Mouse (Mus musculus) CD4-positive, CD25-positive, alpha-beta regulatory T cell, adult 2 months (primary cell): Measurements from ENCODE around the gene Wdr26.

ENCODE experiments used
- DNase-seq: peaks from one replicate; pipeline ENCODE4 v3.0.0-alpha.2; 2012; ENCODE audit warnings: low read depth, low spot score

Wdr26 gene

DNA sequence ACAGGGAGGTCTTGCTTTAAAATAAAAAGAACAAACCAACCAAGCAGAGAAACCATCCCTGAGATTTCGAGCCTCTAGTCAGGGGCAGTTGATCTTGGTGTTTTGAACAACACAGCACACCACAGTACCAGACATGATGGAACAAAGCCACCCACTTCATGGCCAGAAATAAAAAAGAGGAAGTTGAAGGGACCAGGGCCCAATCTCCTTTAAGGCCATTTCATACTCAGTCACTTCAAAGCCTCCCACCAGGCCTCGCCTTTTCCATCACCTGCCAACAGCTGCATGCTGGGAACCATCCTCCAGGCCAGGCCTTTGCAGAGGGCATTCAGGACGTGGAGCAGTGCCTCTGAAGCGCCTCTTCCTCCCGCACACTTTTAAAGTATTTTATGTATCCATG, 25.5 kb upstream of the Wdr26 start:
- DNase-seq = no peak

- DNase-seq = peak; percentile 64
These were observed 22.7 kb upstream of the Wdr26 start for GRCm38 (mm10) chr1:181234326-181235035.

- DNase-seq = no peak
These were observed 21.9 kb upstream of the Wdr26 start for GRCm38 (mm10) chr1:181233734-181234133.

DNA sequence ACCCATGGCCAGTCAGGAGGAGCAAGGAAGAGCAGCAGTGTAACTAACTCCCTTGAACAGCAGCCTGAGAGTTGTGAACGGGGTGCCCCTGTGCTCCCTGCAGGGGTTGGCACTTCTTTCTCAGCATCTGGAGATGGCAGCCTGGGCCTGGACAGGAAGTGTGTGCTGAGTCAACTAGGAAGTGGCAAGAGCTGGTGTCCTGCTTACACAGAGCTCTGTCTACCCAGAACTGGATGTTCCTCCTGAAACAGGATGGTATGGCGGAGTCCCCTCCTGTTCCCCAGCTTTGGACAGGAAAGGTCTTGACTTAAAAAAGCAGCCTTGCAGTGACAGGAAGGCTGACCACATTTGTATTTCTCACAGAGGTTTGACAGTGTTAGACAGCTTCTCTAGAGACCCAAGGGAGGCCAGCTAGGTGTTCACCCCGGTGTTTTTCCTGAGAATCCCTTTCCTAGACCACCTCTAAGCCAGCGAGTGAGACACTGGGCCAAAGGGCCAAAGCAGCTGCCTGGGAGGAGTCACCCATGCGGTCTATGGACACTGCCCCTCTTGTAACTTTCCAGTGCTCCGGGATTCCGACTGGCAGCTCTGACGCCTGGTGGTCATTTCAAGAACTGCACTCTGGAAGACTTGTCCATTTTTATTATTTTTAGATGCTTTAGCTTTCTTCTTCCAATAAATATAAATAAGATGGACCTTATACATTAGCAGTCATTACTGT, 20.7 kb upstream of the Wdr26 start:
- DNase-seq = peak; percentile 83

GRCm38 (mm10) chr1:181231821-181232220, 20.0 kb upstream of the Wdr26 start:
- no peak for DNase-seq

DNA sequence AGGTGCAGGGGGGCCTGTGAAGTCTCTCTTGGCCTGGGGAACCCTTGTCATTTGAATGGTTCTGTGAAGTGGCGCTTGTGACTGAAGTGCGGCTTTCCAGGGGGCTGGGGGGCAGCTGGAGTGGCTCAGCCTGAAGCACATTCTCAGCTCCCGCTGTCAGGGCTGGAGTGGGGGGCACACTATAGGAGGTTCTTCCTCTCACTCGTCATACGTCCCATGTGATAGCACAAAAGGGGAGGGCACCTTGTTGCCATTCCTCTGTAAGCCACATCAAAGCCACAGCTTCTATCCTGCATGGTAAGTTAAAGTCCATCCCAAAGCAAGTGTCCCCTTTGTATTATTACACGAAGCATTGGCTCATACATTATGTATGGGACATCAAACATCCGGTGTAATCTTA, 19.5 kb upstream of the Wdr26 start:
- DNase-seq = peak; percentile 46

GRCm38 (mm10) chr1:181230731-181231148, 18.9 kb upstream of the Wdr26 start:
- peak; percentile 74 for DNase-seq

DNA sequence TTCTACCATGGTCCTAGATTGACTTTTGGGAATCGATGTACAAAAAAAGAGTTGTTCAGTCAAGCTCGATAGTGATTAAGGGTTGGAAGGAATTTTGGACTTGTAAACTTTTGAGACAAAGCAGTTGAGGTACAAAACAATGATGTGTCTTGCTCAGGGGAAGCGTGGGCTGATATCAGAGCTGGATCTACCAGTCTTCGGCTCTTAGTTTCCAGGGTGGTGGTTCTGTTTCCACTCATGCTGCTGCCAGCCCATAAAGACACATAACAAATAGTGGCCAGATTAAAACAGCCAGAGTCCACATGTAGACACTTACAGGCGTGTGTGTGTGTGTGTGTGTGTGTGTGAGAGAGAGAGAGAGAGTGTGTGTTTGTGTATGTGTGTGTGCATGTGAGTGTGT, 17.2 kb upstream of the Wdr26 start:
- DNase-seq = peak; percentile 73

DNA sequence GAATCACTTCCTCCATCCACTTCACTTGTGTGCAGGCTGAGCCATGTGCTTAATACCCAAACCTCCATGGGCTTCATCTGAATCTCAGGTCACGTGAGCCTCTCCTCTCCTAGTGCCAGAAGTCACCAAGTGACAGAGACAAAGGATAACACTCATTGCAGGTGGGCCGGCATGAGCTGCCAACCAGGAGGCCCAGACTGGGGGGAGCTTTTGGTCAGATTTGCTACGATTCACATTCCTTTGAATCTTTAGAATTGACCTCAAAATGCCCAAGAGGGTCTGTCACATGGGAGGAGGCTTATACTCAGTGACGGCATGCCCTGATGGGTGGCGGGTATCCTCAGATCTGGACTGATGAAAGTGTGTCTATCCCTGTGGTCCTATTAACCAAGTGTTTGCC, 16.8 kb upstream of the Wdr26 start:
- peak; percentile 16 for DNase-seq

DNA sequence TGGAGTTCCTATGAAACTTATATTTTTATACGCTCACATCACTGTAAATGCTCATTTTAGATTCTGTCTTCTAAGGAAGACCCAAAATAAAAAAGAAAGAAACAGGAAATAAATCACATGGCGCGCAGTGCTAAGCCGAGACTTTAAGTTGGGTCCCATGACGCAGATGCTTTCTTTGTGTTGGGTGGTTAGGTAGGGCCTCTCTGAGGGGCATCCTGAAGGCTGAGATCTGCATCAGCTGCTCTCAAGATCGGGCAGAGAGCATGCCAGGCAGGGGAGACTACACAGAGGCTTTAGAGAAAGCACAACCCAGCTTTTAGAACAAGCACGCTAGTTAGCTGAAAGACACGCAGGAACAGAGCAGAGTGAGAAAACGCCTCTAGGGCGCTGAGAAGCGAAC, 16.0 kb upstream of the Wdr26 start:
- peak; percentile 85 for DNase-seq

- peak; percentile 69 for DNase-seq
These were observed 15.0 kb upstream of the Wdr26 start for GRCm38 (mm10) chr1:181226850-181227249.

DNA sequence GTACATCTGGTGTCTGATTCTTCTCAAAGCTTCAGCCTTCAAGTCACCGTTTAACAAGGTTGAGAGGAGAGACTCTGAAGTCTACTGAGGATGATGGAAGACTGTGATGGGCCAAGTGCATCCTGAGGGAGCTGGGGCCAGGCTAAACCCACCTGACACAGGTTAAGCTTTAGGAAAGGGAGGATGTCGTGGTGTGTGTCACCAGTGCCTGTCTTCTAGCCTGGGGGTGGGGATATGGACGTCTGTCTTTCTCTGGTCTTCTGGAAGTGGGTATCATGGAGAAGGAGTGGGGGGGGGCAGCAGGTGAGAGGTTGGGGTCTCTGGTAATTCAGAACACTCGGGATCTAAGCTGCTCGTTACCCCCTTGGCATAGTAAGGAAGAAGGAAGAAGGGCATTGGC, 13.5 kb upstream of the Wdr26 start:
- no peak for DNase-seq

DNA sequence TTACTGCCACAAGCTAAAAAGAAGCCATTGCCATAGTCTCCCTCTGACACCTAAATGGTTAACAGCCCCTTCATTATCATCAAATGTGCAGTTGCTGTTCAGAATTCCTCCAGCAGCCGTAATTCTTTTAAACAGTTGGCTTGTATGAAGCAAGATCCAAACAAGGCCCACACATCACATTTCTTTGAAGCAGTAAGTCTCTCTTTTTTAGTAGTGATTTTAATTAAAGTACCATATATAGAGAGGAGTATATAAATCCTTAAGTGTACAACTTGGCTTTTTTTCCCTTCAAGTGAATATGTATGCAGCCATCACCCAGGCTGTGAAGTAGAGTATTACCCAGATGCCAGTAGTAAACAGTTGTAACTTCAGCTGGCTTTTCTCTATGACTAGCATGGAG, 10.2 kb upstream of the Wdr26 start:
- no peak for DNase-seq

- DNase-seq = no peak
These were observed 4.5 kb upstream of the Wdr26 start for GRCm38 (mm10) chr1:181216315-181216714.

DNA sequence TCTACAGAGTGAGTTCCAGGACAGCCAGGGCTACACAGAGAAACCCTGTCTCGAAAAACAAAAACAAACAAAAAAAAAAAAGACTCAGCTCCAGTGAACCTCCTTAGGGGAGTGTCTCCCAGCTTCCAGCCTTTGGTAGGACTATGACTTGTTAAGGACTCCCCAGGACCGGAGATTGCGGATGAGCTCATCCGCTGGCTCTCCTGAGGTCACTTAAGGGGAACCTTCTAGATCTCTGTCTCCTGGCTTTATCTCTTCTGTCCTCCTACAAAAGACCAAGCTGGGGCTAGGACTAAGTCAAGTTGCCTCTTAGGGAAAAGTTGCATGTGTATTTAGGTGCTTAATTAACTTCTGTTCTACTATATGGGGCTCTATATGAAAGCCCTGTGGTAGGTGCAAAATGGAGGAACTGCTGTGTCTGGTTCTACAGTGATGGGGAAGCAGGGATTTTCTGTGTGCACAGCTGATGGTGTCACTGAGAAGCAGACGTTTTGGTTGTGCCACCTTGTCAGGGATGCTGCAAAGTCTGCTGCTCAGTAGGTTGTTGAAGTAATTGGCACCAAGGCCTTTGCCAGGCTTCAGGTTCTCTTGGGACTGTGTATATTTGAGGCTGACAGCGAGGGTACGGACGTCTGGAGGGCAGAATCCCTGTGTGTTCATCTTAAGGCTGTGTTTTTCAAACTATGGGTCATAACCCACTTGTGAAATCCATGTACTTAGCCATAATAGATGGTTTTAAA, 2.7 kb upstream of the Wdr26 start:
- DNase-seq = no peak

DNA sequence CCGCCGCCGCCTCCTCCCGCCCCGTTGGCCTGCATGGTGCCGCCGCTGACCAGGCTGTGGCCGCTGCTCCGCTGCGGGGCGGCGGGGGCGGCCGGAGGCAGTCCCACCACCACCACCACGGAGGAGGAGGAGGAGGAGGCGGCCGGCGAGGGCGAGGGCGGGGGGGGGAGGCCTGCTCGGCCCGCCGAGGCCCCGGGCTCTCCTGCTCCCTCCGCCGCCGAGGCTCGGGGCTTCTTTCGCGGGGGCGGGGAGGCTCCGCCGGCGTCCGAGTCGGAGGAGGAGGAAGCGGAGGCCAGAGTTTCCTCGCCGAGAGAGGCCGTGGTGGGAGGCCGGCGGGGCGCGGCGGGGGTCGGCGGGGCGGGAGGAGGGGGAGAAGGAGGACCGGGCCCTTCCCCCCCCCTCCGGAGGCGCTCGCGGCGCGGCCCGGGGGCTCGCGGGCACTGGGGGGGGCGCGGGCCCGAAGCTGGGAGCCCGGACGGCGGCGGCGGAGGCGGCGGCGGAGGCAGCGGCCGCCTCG, 340 bp downstream of the Wdr26 start:
- peak; percentile 59 for DNase-seq

GRCm38 (mm10) chr1:181210601-181211402, 999 bp downstream of the Wdr26 start:
- peak; percentile 55 for DNase-seq

GRCm38 (mm10) chr1:181210147-181210546, 1.7 kb downstream of the Wdr26 start:
- DNase-seq = no peak

- no peak for DNase-seq
These were observed 12.4 kb downstream of the Wdr26 start for GRCm38 (mm10) chr1:181199446-181199845.

- DNase-seq = no peak
These were observed 22.9 kb downstream of the Wdr26 start for GRCm38 (mm10) chr1:181188925-181189324.

DNA sequence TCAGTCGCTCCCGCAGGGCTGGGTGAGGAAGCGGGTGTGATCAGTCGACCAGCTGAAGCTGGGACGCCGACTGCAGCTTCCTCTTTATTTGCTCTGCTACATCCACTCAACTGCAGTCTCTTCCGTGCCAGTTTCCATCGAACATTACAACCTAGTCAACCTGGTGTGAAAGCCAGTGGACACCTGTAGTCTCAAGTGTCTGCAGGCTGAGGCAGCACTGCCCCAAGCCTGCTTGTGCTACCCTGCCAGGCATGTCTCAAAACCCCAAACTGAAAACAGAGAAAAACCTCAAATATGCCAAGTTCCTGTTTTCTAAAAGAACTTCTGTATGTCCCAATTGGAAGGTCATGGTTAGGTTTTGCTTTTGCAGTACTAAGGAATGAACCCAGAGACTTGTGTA, 41.6 kb downstream of the Wdr26 start:
- DNase-seq = peak; percentile 30
